Mouse (Mus musculus): ENCODE data around the gene Mdm2. TPM values are rescaled to one million over a fixed set of nuclear protein-coding genes. Genes with fewer than 3 reads are reported as not detected.

The Mdm2 gene
- polyA plus RNA-seq, 1 experiment from 2014 or later: 35.1 TPM

- peaks cover 53% of the 10 kb centered on the region for H3K36me3 ChIP-seq
Observed at GRCm38 (mm10) chr10:117753711-117754608, 43.4 kb upstream of the Mdm2 start.

GRCm38 (mm10) chr10:117752851-117753647 lies 42.5 kb upstream of the Mdm2 start:
- WGBS: 92% methylated on average over 5 of the region's 5 CpGs
- H3K9ac ChIP-seq: no peak overlapping the region
- no peaks in the 10 kb centered on the region for H3K27me3 ChIP-seq (replicated peaks)
- ATAC-seq: no peak
- H3K4me1 ChIP-seq (replicated peaks): no peaks in the 10 kb centered on the region
- no peak overlapping the region for H3K4me3 ChIP-seq (replicated peaks)
- no peak overlapping the region for H3K4me2 ChIP-seq (replicated peaks)
- H3K9me3 ChIP-seq: no peaks in the 10 kb centered on the region
- no peak overlapping the region for H3K27ac ChIP-seq
- peaks cover 48% of the 10 kb centered on the region for H3K36me3 ChIP-seq

More at GRCm38 (mm10) chr10:117753711-117754608, 43.4 kb upstream of the Mdm2 start:
- no peak overlapping the region for H3K4me2 ChIP-seq (replicated peaks)
- WGBS: 91% methylated on average over 8 of the region's 8 CpGs
- no peak overlapping the region for H3K27ac ChIP-seq
- no peaks in the 10 kb centered on the region for H3K4me1 ChIP-seq (replicated peaks)
- H3K4me3 ChIP-seq (replicated peaks): no peak overlapping the region
- no peaks in the 10 kb centered on the region for H3K9me3 ChIP-seq
- no peaks in the 10 kb centered on the region for H3K27me3 ChIP-seq (replicated peaks)
- no peak overlapping the region for H3K9ac ChIP-seq
- no peak for ATAC-seq

DNA sequence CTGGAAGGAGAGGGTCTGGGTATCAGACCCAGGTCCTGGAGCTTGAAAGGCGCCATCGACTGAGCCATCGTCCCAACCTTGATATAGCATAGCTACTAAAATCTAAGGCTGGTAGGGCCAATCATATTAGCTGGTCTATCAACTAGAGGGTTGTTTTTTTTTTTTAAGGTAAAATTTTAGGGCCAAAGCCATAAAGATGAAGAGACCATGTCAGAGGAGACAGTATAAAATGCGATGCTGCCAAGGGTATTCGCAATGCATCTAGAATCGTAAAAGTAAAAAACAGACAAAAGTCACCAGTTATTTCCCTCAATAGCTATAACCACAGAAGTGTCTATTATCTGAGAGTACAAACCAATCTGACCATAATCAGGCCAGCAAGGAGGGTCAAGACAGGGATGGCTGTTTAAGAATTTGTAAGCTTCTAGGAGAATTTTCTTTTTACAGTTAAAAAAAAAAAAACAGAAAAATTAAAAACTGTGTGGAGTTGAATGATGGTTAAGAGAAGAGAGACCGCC lies 41.8 kb upstream of the Mdm2 start:
- ATAC-seq: no peak
- Histone ChIP-seq H3K4me2 (replicated peaks) (no peak overlapping the region), H3K4me1 (replicated peaks) (no peaks in the 10 kb centered on the region), H3K4me3 (replicated peaks) (no peak overlapping the region), H3K27me3 (replicated peaks) (no peaks in the 10 kb centered on the region), H3K27ac (no peak overlapping the region), H3K9ac (no peak overlapping the region), H3K36me3 (peaks cover 44% of the 10 kb centered on the region), H3K9me3 (no peaks in the 10 kb centered on the region)
- WGBS: 95% methylated on average over 7 of the region's 7 CpGs

DNA sequence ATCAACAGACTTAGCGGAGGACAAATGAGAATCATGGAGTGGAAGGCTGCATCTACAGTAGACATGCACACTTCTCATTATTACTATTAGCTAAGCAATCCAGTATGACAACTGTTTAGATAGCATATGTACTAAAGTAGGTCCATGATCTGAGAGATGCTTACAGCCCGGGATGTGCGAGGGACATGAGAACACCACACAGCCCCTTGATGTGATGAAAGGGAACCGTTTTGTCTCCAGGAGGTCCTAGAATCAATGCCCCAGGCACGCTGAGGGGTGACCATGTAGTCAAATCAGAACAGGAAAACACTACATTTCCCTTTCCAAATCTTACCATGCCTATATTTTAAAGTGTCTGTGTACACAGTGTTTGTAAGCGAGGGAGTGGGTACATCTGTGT lies 41.2 kb upstream of the Mdm2 start:
- 96% methylated on average over 6 of the region's 6 CpGs for WGBS
- ATAC-seq: no peak
- Histone ChIP-seq H3K36me3 (peaks cover 39% of the 10 kb centered on the region), H3K27ac (no peak overlapping the region), H3K9me3 (no peaks in the 10 kb centered on the region), H3K4me3 (replicated peaks) (no peak overlapping the region), H3K4me1 (replicated peaks) (no peaks in the 10 kb centered on the region), H3K4me2 (replicated peaks) (no peak overlapping the region), H3K9ac (no peak overlapping the region), H3K27me3 (replicated peaks) (no peaks in the 10 kb centered on the region)

DNA sequence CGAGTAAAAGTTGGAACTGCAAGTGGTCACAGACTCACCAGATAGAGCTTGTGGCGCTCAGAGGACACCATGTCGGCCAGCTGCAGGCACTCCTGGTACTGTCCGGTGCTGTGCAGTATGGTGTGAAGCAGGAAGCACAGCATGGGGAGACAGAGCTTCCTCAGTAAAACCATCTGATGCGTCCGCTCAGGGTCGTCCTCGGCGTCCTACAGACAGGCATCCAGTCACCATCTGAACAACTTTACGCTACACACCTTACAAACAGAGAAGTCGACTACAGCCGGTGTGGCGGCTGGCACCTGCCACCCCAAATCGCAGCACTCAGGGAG lies 40.7 kb upstream of the Mdm2 start:
- H3K27me3 ChIP-seq (replicated peaks): no peaks in the 10 kb centered on the region
- 97% methylated on average over 14 of the region's 14 CpGs for WGBS
- H3K27ac ChIP-seq: no peak overlapping the region
- H3K36me3 ChIP-seq: peaks cover 37% of the 10 kb centered on the region
- H3K4me2 ChIP-seq (replicated peaks): no peak overlapping the region
- no peak overlapping the region for H3K9ac ChIP-seq
- H3K9me3 ChIP-seq: no peaks in the 10 kb centered on the region
- ATAC-seq: no peak
- no peak overlapping the region for H3K4me3 ChIP-seq (replicated peaks)
- no peaks in the 10 kb centered on the region for H3K4me1 ChIP-seq (replicated peaks)

DNA sequence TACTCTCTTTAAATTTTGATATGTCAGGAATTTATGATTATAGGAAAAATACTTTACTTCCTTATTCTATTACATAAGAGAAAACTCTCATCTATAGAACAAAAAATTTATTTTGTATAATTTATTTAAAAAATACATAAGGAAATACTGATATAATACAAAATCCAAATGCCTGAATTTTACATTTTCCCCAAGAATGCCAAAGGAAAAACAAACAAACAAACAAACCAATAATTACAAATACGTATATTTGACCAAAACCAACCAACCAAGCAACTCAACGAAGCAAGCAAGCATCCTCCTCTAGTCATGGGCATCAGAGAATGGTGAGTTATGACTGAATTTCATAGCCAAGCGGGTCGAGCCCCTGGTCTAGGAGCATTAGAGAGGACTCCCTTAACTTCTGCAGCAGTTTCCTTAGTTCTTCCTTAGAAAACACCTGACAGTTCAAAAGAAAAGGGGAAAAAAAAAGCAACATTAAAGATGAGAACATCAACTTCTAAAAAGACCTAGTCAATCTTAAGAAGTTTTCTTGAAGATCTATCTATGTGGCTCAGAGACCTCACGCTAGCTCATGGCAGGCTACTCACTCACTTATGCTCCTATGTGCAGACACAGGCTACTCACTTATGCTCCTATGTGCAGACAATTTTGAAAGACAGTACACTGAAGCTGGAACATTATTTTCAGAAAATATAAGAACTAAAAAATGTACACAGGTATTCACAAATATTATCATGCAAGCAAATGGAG lies 40.1 kb upstream of the Mdm2 start:
- 97% methylated on average over 5 of the region's 5 CpGs for WGBS
- no peak for ATAC-seq
- Histone ChIP-seq H3K9ac (no peak overlapping the region), H3K9me3 (no peaks in the 10 kb centered on the region), H3K4me1 (replicated peaks) (no peaks in the 10 kb centered on the region), H3K27me3 (replicated peaks) (no peaks in the 10 kb centered on the region), H3K4me3 (replicated peaks) (no peak overlapping the region), H3K27ac (no peak overlapping the region), H3K36me3 (peaks cover 33% of the 10 kb centered on the region), H3K4me2 (replicated peaks) (no peak overlapping the region)

- 0 out of 2 replicates have a peak, but pooled peaks cover 7% of the 10 kb centered on the region for H3K4me1 ChIP-seq (replicated peaks)
- no peak overlapping the region for H3K9ac ChIP-seq
- 95% methylated on average over 14 of the region's 14 CpGs for WGBS
- ATAC-seq: no peak
- no peak overlapping the region for H3K4me3 ChIP-seq (replicated peaks)
- no peak overlapping the region for H3K27ac ChIP-seq
- no peaks in the 10 kb centered on the region for H3K9me3 ChIP-seq
- no peaks in the 10 kb centered on the region for H3K27me3 ChIP-seq (replicated peaks)
- H3K4me2 ChIP-seq (replicated peaks): no peak overlapping the region
- peaks cover 31% of the 10 kb centered on the region for H3K36me3 ChIP-seq
Observed at GRCm38 (mm10) chr10:117749787-117750343, 39.3 kb upstream of the Mdm2 start.

GRCm38 (mm10) chr10:117749050-117749686 lies 38.6 kb upstream of the Mdm2 start:
- no peak for ATAC-seq
- H3K9ac ChIP-seq: no peak overlapping the region
- 0 out of 2 replicates have a peak, but pooled peaks cover 7% of the 10 kb centered on the region for H3K4me1 ChIP-seq (replicated peaks)
- H3K9me3 ChIP-seq: no peaks in the 10 kb centered on the region
- 96% methylated on average over 10 of the region's 10 CpGs for WGBS
- H3K27me3 ChIP-seq (replicated peaks): no peaks in the 10 kb centered on the region
- no peak overlapping the region for H3K27ac ChIP-seq
- no peak overlapping the region for H3K4me2 ChIP-seq (replicated peaks)
- H3K4me3 ChIP-seq (replicated peaks): no peak overlapping the region
- peaks cover 28% of the 10 kb centered on the region for H3K36me3 ChIP-seq

DNA sequence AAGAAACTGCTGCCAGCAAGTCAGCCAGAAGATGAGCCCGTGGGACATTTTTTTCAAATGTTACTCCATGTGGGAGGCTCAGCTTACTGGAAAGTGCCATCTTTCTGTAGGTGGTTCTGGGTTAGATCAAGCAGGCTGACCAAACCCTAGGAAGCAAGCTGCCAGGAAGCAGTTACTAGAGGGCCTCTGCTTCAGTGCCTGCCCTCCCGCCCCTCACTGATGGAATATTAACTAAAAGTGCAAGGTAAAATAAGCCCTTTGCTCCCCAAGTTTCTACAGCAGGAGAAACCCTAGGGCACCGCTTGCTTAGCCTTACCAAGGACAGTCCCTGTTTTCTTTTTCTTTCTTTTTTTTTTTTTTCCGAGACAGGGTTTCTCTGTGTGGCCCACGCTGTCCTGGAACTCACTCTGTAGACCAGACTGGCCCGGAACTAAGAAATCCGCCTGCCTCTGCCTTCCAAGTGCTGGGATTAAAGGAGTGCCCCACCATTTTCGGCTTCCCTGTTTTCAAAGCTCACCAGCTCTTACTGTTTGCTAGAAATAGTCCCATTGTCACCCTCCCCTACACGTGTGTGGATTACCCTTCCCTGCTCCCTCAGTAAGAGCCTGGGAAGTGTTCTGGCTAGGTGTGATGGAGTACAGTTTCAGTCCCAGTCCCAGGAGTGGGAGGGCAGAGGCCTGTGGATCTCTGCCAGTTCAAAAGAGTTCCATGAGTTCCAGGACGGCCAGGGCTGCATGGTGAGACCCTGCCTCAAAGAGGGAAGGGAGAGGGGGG lies 37.9 kb upstream of the Mdm2 start:
- Histone ChIP-seq H3K9me3 (no peaks in the 10 kb centered on the region), H3K9ac (no peak overlapping the region), H3K4me1 (replicated peaks) (0 out of 2 replicates have a peak, but pooled peaks cover 7% of the 10 kb centered on the region), H3K4me2 (replicated peaks) (no peak overlapping the region), H3K27ac (no peak overlapping the region), H3K36me3 (peaks cover 28% of the 10 kb centered on the region), H3K27me3 (replicated peaks) (no peaks in the 10 kb centered on the region), H3K4me3 (replicated peaks) (no peak overlapping the region)
- WGBS: 89% methylated on average over 10 of the region's 10 CpGs
- no peak for ATAC-seq

DNA sequence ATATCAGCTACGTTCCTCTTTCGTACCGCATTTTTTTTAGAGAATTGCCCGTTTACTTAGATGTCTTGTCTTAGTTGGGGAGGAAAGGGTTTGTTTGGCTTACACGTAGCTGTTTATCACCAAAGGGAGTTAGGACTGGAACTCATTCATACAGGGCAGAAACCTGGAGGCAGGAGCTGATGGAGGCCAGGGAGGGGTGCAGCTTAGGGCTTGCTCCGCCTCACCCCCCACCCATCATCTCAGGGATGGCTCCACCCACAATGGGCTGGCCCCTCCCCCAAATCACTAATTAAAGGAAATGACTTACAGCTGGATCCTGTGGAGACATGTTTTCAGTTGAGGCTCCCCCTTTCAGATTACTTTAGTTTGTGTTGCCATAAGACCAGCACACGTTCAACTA lies 37.2 kb upstream of the Mdm2 start:
- Histone ChIP-seq H3K27ac (no peak overlapping the region), H3K4me2 (replicated peaks) (no peak overlapping the region), H3K9ac (no peak overlapping the region), H3K36me3 (peaks cover 28% of the 10 kb centered on the region), H3K4me1 (replicated peaks) (0 out of 2 replicates have a peak, but pooled peaks cover 7% of the 10 kb centered on the region), H3K27me3 (replicated peaks) (no peaks in the 10 kb centered on the region), H3K4me3 (replicated peaks) (no peak overlapping the region), H3K9me3 (no peaks in the 10 kb centered on the region)
- WGBS: 85% methylated on average over 7 of the region's 7 CpGs
- no peak for ATAC-seq
